Mouse (Mus musculus) MEL (cell line): ENCODE measurements around the gene Thoc7.

Experiments
- BHLHE40 ChIP-seq: IDR thresholded peaks from 2 replicates; pipeline ENCODE4 v1.6.1; 2012; ENCODE audit warnings: low read depth, mild to moderate bottlenecking, inconsistent platforms, low read length, improper control_type of control experiment, borderline replicate concordance
- CTCF ChIP-seq, 3 experiments: IDR thresholded peaks in 2 of 3; conservative IDR thresholded peaks in 1 of 3; 2 replicates each; pipeline ENCODE4 v1.5.1; 2011 to 2012; ENCODE audit warnings: low read length in 3 of 3, low read depth in 2 of 3, mild to moderate bottlenecking in 2 of 3, improper control_type of control experiment in 1 of 3, inconsistent platforms in 1 of 3, mixed read lengths in 1 of 3, moderate library complexity in 1 of 3; ENCODE audit not compliant: control insufficient read depth in 1 of 3, insufficient read depth in 1 of 3, poor library complexity in 1 of 3, severe bottlenecking in 1 of 3
- ZC3H11A ChIP-seq: IDR thresholded peaks from 2 replicates; pipeline ENCODE4 v1.6.1; 2012; ENCODE audit warnings: low read depth, mild to moderate bottlenecking, inconsistent platforms, low read length, improper control_type of control experiment

GRCm38 (mm10) chr14:13968476-13968875 is 6.8 kb upstream of the Thoc7 start:
- TF ChIP-seq BHLHE40 = no peak
- TF ChIP-seq ZC3H11A = no peak
- TF ChIP-seq CTCF (IDR thresholded peaks at IDR 0.05 in 2 of 3, conservative IDR thresholded peaks at IDR 0.05 in 1 of 3; ENCODE audit: control insufficient read depth in 1 of 3, insufficient read depth in 1 of 3, low read depth in 2 of 3, low read length in 3 of 3, poor library complexity in 1 of 3, severe bottlenecking in 1 of 3) = no peak
